Mouse (Mus musculus) kidney, adult 2 months (tissue): ENCODE data around the gene Yif1a. TPM values are rescaled to one million over a fixed set of nuclear protein-coding genes. Genes with fewer than 3 reads are reported as not detected.

Experiments
- DNase-seq: peaks from one replicate; pipeline ENCODE4 v3.0.0; 2021
- H3K27ac ChIP-seq: fragments of 200-500 bp; 2 replicates; pipeline ENCODE4 v1.5.1; 2012; ENCODE audit warnings: low read depth, low read length, control low read depth, inconsistent platforms; ENCODE audit not compliant: insufficient read depth
- H3K27me3 ChIP-seq: fragments of 200-500 bp; replicated peaks from 2 replicates; pipeline ENCODE4 v1.6.1; 2012; ENCODE audit warnings: mild to moderate bottlenecking, moderate library complexity, low read length, inconsistent platforms; ENCODE audit not compliant: control insufficient read depth, insufficient read depth
- H3K36me3 ChIP-seq: fragments of 200-500 bp; 2 replicates; pipeline ENCODE4 v1.6.1; 2012; ENCODE audit warnings: mild to moderate bottlenecking, moderate library complexity, low read length, inconsistent platforms; ENCODE audit not compliant: control insufficient read depth, insufficient read depth
- H3K4me1 ChIP-seq: fragments of 200-500 bp; 2 replicates; pipeline ENCODE4 v1.6.1; 2011; ENCODE audit warnings: low read length; ENCODE audit not compliant: control insufficient read depth, insufficient read depth
- H3K4me3 ChIP-seq: fragments of 200-500 bp; 2 replicates; pipeline ENCODE4 v1.5.1; 2011; ENCODE audit warnings: mild to moderate bottlenecking, low read depth, low read length, control low read depth; ENCODE audit not compliant: insufficient read depth
- CTCF ChIP-seq: fragments of 200-500 bp; conservative IDR thresholded peaks from 2 replicates; pipeline ENCODE4 v1.5.1; 2011; ENCODE audit warnings: low read depth, mild to moderate bottlenecking, control low read depth, low read length, moderate library complexity, mixed read lengths; ENCODE audit not compliant: insufficient read depth, insufficient read length
- POLR2A ChIP-seq: fragments of 200-500 bp; IDR thresholded peaks from one replicate; pipeline ENCODE4 v1.6.1; 2011; ENCODE audit warnings: low read depth, low read length, control low read depth
- WGBS: fragments of 180-500 bp; shearing (Covaris S2); methylation state at CpG from one replicate; pipeline ENCODE4 v1.1.7; 2018; 5-methylcytosine and 5-hydroxymethylcytosine counted together
- polyA plus RNA-seq: library from polyadenylated mRNA; depleted of rRNA; stranded (reverse); fragments of >200 nt; gene quantifications from 2 replicates; pipeline ENCODE4 v1.2.3, GENCODE M21; 2012; rRNA removed

Yif1a gene
- polyA plus RNA-seq, 1 experiment, result 258 TPM

DNA sequence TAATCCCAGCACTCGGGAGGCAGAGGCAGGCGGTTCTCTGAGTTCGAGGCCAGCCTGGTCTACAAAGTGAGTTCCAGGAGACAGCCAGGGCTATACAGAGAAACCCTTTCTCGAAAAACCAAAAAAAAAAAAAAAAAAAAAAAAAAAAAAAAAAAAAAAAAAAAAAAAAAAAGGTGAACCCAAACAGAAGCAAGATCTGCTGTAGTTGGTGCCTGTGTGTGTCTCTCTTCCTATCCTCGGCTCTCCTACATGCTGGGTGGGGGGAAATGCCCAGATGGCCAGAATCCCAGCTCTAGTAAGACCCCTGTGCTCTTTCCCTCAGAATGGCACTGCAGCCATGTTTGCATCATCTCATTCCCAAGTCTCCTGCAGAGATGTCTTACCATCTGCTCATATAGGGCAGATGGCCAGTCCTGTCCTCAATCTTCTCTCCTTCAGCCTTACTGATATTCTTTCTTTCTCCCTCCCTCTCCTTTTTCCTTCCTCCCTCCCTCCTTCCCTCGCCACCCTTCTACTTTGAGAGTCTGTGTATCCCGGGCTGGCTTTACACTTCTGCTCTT lies 35.8 kb downstream of the Yif1a start:
- WGBS, result 77% methylated on average over 7 of the region's 7 CpGs
- no peak overlapping the region for H3K27ac ChIP-seq
- no peaks in the 10 kb centered on the region for H3K4me1 ChIP-seq
- H3K36me3 ChIP-seq, result no peaks in the 10 kb centered on the region
- H3K4me3 ChIP-seq, result no peak overlapping the region
- no peak for DNase-seq
- H3K27me3 ChIP-seq, result no peaks in the 10 kb centered on the region
- TF ChIP-seq POLR2A (no peak), CTCF (no peak)

DNA sequence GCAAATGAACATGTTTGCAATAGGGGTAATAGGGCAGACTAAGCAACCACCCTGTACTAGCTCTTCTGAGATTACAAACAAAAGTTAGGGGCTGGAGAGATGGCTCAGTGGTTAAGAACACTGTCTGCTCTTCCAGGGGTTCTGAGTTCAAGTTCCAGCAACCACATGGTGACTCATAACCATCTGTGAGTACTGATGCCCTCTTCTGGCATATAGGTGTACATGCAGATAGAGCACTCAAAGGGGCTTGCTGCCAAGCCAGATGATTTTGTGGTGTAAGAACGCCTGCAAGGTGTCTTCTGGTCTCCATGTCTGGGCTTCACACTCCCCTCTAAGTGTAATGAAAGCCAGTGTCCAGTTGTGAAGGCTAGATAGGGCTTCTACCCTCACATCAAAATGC lies 41.4 kb downstream of the Yif1a start:
- Histone ChIP-seq H3K27me3 (no peaks in the 10 kb centered on the region), H3K36me3 (no peaks in the 10 kb centered on the region), H3K27ac (no peak overlapping the region), H3K4me3 (no peak overlapping the region), H3K4me1 (no peaks in the 10 kb centered on the region)
- WGBS, result 62% methylated on average over 1 of the region's 1 CpGs
- no peak for DNase-seq
- TF ChIP-seq POLR2A (no peak), CTCF (peak; percentile 45)

DNA sequence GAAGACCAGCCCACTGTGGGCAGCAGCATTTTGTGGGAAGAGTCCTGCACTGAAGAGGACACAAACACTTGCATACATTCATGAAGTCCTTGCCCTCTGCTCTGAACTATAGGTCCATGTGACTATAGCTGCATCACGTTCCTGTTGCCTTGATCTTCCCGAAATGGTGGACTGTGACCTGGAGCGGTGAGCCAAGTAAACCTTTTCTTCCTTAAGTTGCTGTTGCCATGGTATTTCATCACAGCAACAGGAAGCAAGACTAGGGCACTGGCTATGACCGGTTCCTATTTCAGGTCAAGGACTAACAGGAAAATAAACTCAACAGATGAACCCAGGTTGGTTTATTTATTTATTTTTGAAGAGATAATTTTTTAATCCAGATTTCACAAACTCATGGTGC lies 42.9 kb downstream of the Yif1a start:
- H3K4me1 ChIP-seq, result no peaks in the 10 kb centered on the region
- no peak for DNase-seq
- WGBS, result 24% methylated on average over 4 of the region's 4 CpGs
- no peak overlapping the region for H3K27ac ChIP-seq
- H3K36me3 ChIP-seq, result no peaks in the 10 kb centered on the region
- H3K4me3 ChIP-seq, result no peak overlapping the region
- TF ChIP-seq CTCF, result no peak
- no peak for TF ChIP-seq POLR2A
- no peaks in the 10 kb centered on the region for H3K27me3 ChIP-seq

DNA sequence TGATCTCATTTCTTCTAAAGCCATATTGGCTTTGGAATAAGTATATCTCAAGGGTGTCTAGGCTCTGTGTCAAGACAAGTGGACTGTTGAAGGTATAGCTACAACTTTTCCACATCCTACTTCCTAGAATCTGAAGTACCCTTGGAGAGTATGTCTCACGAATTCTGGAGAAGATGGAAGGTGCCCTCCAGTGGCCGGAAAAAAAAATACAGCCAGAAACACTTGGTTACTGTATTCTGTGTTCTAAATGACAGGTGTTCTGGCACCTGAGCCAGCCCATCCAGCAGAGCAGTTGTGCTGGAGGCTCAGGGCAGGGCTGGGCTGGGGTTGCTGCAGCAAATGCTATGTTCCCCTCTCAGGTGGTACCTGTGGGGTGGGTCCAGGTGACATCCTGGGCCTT lies 51.3 kb downstream of the Yif1a start:
- Histone ChIP-seq H3K36me3 (no peaks in the 10 kb centered on the region), H3K4me1 (no peaks in the 10 kb centered on the region), H3K27me3 (no peaks in the 10 kb centered on the region), H3K4me3 (no peak overlapping the region), H3K27ac (no peak overlapping the region)
- DNase-seq, result peak; percentile 74
- WGBS, result 10% methylated on average over 2 of the region's 2 CpGs
- peak; percentile 34 for TF ChIP-seq CTCF
- TF ChIP-seq POLR2A, result no peak

Other genes with a start within 250 kb of the Yif1a start
- gene Ccs, start 249.2 kb upstream of the Yif1a start, polyA plus RNA-seq, result 144 and 192 TPM in 2 replicates
- gene Ccdc87, start 249.2 kb upstream of the Yif1a start, polyA plus RNA-seq, result 0.08 and 0.15 TPM in 2 replicates
- 150 and 249 TPM in 2 replicates for gene Ctsf, start 233.4 kb upstream of the Yif1a start, polyA plus RNA-seq
- gene Actn3, start 210.6 kb upstream of the Yif1a start, polyA plus RNA-seq, result 0.61 and 13.4 TPM in 2 replicates
- gene Zdhhc24, start 209.9 kb upstream of the Yif1a start, polyA plus RNA-seq, result 19.8 and 26.9 TPM in 2 replicates
- gene Bbs1, start 181.9 kb upstream of the Yif1a start, polyA plus RNA-seq, result 10.4 and 10.6 TPM in 2 replicates
- 73.8 and 84.4 TPM in 2 replicates for gene Dpp3, start 160.3 kb upstream of the Yif1a start, polyA plus RNA-seq
- gene Peli3, start 145.4 kb upstream of the Yif1a start, polyA plus RNA-seq, result 2.7 and 3.6 TPM in 2 replicates
- 47.6 and 55.2 TPM in 2 replicates for gene Mrpl11, start 126.4 kb upstream of the Yif1a start, polyA plus RNA-seq
- gene Npas4, start 98.2 kb upstream of the Yif1a start, polyA plus RNA-seq, result 0.05 and 0.23 TPM in 2 replicates
- gene Slc29a2, start 64.7 kb upstream of the Yif1a start, polyA plus RNA-seq, result 14.2 and 14.4 TPM in 2 replicates
- 45.0 and 50.6 TPM in 2 replicates for gene B4gat1, start 49.7 kb upstream of the Yif1a start, polyA plus RNA-seq
- gene AC124502.3, start 49.6 kb upstream of the Yif1a start, polyA plus RNA-seq, result 0.46 and 0.66 TPM in 2 replicates
- 36.5 and 38.7 TPM in 2 replicates for gene Brms1, start 47.2 kb upstream of the Yif1a start, polyA plus RNA-seq
- 2.8 and 4.7 TPM in 2 replicates for gene Rin1, start 38.1 kb upstream of the Yif1a start, polyA plus RNA-seq
- 10.7 and 10.8 TPM in 2 replicates for gene Cd248, start 20.5 kb upstream of the Yif1a start, polyA plus RNA-seq
- 4.9 and 5.6 TPM in 2 replicates for gene Tmem151a, start 3.0 kb upstream of the Yif1a start, polyA plus RNA-seq
- gene Cnih2, start 10.0 kb downstream of the Yif1a start, polyA plus RNA-seq, result 0.36 and 0.37 TPM in 2 replicates
- gene Rab1b, start 18.5 kb downstream of the Yif1a start, polyA plus RNA-seq, result 246 and 280 TPM in 2 replicates
- gene Klc2, start 30.0 kb downstream of the Yif1a start, polyA plus RNA-seq, result 38.8 and 46.0 TPM in 2 replicates
- gene Pacs1, start 184.6 kb downstream of the Yif1a start, polyA plus RNA-seq, result 14.3 and 16.1 TPM in 2 replicates
- gene Sf3b2, start 206.9 kb downstream of the Yif1a start, polyA plus RNA-seq, result 95.8 and 109 TPM in 2 replicates
- 0.28 and 0.43 TPM in 2 replicates for gene Gal3st3, start 209.8 kb downstream of the Yif1a start, polyA plus RNA-seq
- 0.08 TPM in 1 of 2 replicates, not detected in the other for gene Catsper1, start 247.2 kb downstream of the Yif1a start, polyA plus RNA-seq